Mouse (Mus musculus): ENCODE results near the gene Eif2b2. TPM values are rescaled to one million over a fixed set of nuclear protein-coding genes. Genes with fewer than 3 reads are reported as not detected.

The Eif2b2 gene
- 54.8 and 55.9 TPM in 2 replicates for polyA plus RNA-seq (2015; fragmentation: Nextera tagmentation; extraction: Ambion mirVana)

GRCm38 (mm10) chr12:85219236-85219904 is at the start of gene Eif2b2:
Eif2b2 (plus strand) TSS chr12:85219481.
- Histone ChIP-seq H3K4me2 (peak within 1 kb of the TSS; percentile 92), H3K4me3 (peak within 1 kb of the TSS; percentile 89), H3K9me3 (no peaks in the 10 kb centered on the region), H3K4me1 (peaks cover 23% of the 10 kb centered on the region), H3K27me3 (replicated peaks) (no peaks in the 10 kb centered on the region), H3K27ac (replicated peaks) (peak within 1 kb of the TSS; percentile 70), H3K9ac (peak within 1 kb of the TSS; percentile 91), H3K36me3 (peaks cover 38% of the 10 kb centered on the region)
- WGBS: under 1% methylated on average over 54 of the region's 54 CpGs
- peak; percentile 100 for ATAC-seq (ENCODE audit: extremely low read depth, insufficient number of reproducible peaks, low FRiP score, low TSS enrichment)

- H3K4me3 ChIP-seq: no peak overlapping the region
- peak overlapping the region; percentile 46; the same call in 1 of the 2 replicates for H3K4me2 ChIP-seq
- H3K9ac ChIP-seq: peak overlapping the region; percentile 55; the same call in 1 of the 2 replicates
- 0 out of 2 replicates have a peak, but pooled peaks cover 11% of the 10 kb centered on the region for H3K27me3 ChIP-seq (replicated peaks)
- no peak for ATAC-seq (ENCODE audit: extremely low read depth, insufficient number of reproducible peaks, low FRiP score, low TSS enrichment)
- WGBS: 64% methylated on average over 3 of the region's 3 CpGs
- no peak overlapping the region for H3K27ac ChIP-seq (replicated peaks)
- no peaks in the 10 kb centered on the region for H3K9me3 ChIP-seq
- H3K4me1 ChIP-seq: peaks cover 35% of the 10 kb centered on the region
- H3K36me3 ChIP-seq: peaks cover 16% of the 10 kb centered on the region
Measured at GRCm38 (mm10) chr12:85169877-85170276, 49.4 kb upstream of the Eif2b2 start.

- Histone ChIP-seq H3K36me3 (peaks cover 16% of the 10 kb centered on the region), H3K9ac (no peak overlapping the region), H3K4me3 (no peak overlapping the region), H3K27ac (replicated peaks) (no peak overlapping the region), H3K27me3 (replicated peaks) (0 out of 2 replicates have a peak, but pooled peaks cover 11% of the 10 kb centered on the region), H3K9me3 (no peaks in the 10 kb centered on the region), H3K4me1 (peaks cover 40% of the 10 kb centered on the region), H3K4me2 (no peak overlapping the region)
- ATAC-seq (ENCODE audit: extremely low read depth, insufficient number of reproducible peaks, low FRiP score, low TSS enrichment): no peak
- 76% methylated on average over 11 of the region's 11 CpGs for WGBS
Measured at GRCm38 (mm10) chr12:85170284-85170947, 48.9 kb upstream of the Eif2b2 start.

- Histone ChIP-seq H3K9ac (no peak overlapping the region), H3K4me2 (no peak overlapping the region), H3K4me3 (no peak overlapping the region), H3K27ac (replicated peaks) (no peak overlapping the region), H3K36me3 (peaks cover 11% of the 10 kb centered on the region), H3K27me3 (replicated peaks) (0 out of 2 replicates have a peak, but pooled peaks cover 11% of the 10 kb centered on the region), H3K4me1 (peaks cover 46% of the 10 kb centered on the region), H3K9me3 (no peaks in the 10 kb centered on the region)
- ATAC-seq (ENCODE audit: extremely low read depth, insufficient number of reproducible peaks, low FRiP score, low TSS enrichment): no peak
- WGBS: 75% methylated on average over 3 of the region's 3 CpGs
Measured at GRCm38 (mm10) chr12:85170948-85171307, 48.4 kb upstream of the Eif2b2 start.

- H3K4me3 ChIP-seq: no peak overlapping the region
- H3K36me3 ChIP-seq: no peaks in the 10 kb centered on the region
- peaks cover 25% of the 10 kb centered on the region for H3K27me3 ChIP-seq (replicated peaks)
- 0 out of 2 replicates have a peak overlapping the region, but pooled peaks have one; percentile 77 for H3K4me2 ChIP-seq
- no peak for ATAC-seq (ENCODE audit: extremely low read depth, insufficient number of reproducible peaks, low FRiP score, low TSS enrichment)
- H3K9me3 ChIP-seq: no peaks in the 10 kb centered on the region
- H3K9ac ChIP-seq: no peak overlapping the region
- peaks cover 64% of the 10 kb centered on the region for H3K4me1 ChIP-seq
- WGBS: 54% methylated on average over 7 of the region's 7 CpGs
- no peak overlapping the region for H3K27ac ChIP-seq (replicated peaks)
Measured at GRCm38 (mm10) chr12:85174016-85174415, 45.3 kb upstream of the Eif2b2 start.

GRCm38 (mm10) chr12:85175087-85175675 is 44.1 kb upstream of the Eif2b2 start:
- Histone ChIP-seq H3K27ac (replicated peaks) (peak overlapping the region; percentile 66), H3K27me3 (replicated peaks) (peaks cover 35% of the 10 kb centered on the region), H3K4me2 (peak overlapping the region; percentile 77), H3K9ac (peak overlapping the region; percentile 77), H3K4me1 (peaks cover 53% of the 10 kb centered on the region), H3K4me3 (peak overlapping the region; percentile 54), H3K9me3 (no peaks in the 10 kb centered on the region), H3K36me3 (no peaks in the 10 kb centered on the region)
- no peak for ATAC-seq (ENCODE audit: extremely low read depth, insufficient number of reproducible peaks, low FRiP score, low TSS enrichment)
- 26% methylated on average over 16 of the region's 16 CpGs for WGBS

GRCm38 (mm10) chr12:85175926-85176845 is 43.1 kb upstream of the Eif2b2 start:
- peaks cover 52% of the 10 kb centered on the region for H3K4me1 ChIP-seq
- H3K27me3 ChIP-seq (replicated peaks): peaks cover 39% of the 10 kb centered on the region
- 14% methylated on average over 11 of the region's 11 CpGs for WGBS
- H3K4me3 ChIP-seq: peak overlapping the region; percentile 54
- no peaks in the 10 kb centered on the region for H3K9me3 ChIP-seq
- H3K27ac ChIP-seq (replicated peaks): peak overlapping the region; percentile 66
- H3K4me2 ChIP-seq: peak overlapping the region; percentile 77
- H3K9ac ChIP-seq: peak overlapping the region; percentile 77
- no peaks in the 10 kb centered on the region for H3K36me3 ChIP-seq
- ATAC-seq (ENCODE audit: extremely low read depth, insufficient number of reproducible peaks, low FRiP score, low TSS enrichment): peak; percentile 51

GRCm38 (mm10) chr12:85176846-85177523 is 42.3 kb upstream of the Eif2b2 start:
- Histone ChIP-seq H3K36me3 (no peaks in the 10 kb centered on the region), H3K4me2 (peak overlapping the region; percentile 77), H3K27me3 (replicated peaks) (peaks cover 43% of the 10 kb centered on the region), H3K9ac (peak overlapping the region; percentile 77), H3K27ac (replicated peaks) (peak overlapping the region; percentile 51; the same call in 1 of the 2 replicates), H3K9me3 (no peaks in the 10 kb centered on the region), H3K4me1 (peaks cover 60% of the 10 kb centered on the region), H3K4me3 (peak overlapping the region; percentile 54)
- ATAC-seq (ENCODE audit: extremely low read depth, insufficient number of reproducible peaks, low FRiP score, low TSS enrichment): no peak
- 3% methylated on average over 31 of the region's 32 CpGs for WGBS

- Histone ChIP-seq H3K9me3 (no peaks in the 10 kb centered on the region), H3K27me3 (replicated peaks) (peaks cover 49% of the 10 kb centered on the region), H3K36me3 (no peaks in the 10 kb centered on the region), H3K9ac (peak within 1 kb of the TSS; percentile 77), H3K27ac (replicated peaks) (peak within 1 kb of the TSS; percentile 51; the same call in 1 of the 2 replicates), H3K4me1 (peaks cover 62% of the 10 kb centered on the region), H3K4me2 (peak within 1 kb of the TSS; percentile 77), H3K4me3 (peak within 1 kb of the TSS; percentile 54)
- no peak for ATAC-seq (ENCODE audit: extremely low read depth, insufficient number of reproducible peaks, low FRiP score, low TSS enrichment)
- WGBS: 81% methylated on average over 10 of the region's 10 CpGs
Measured at GRCm38 (mm10) chr12:85177740-85178239, 41.5 kb upstream of the Eif2b2 start, which contains the start of gene Pgf. Pgf (minus strand) TSS chr12:85177790.

- Histone ChIP-seq H3K4me3 (no peak overlapping the region), H3K36me3 (no peaks in the 10 kb centered on the region), H3K4me1 (peaks cover 57% of the 10 kb centered on the region), H3K9ac (no peak overlapping the region), H3K4me2 (no peak overlapping the region), H3K9me3 (no peaks in the 10 kb centered on the region), H3K27me3 (replicated peaks) (peaks cover 53% of the 10 kb centered on the region), H3K27ac (replicated peaks) (no peak overlapping the region)
- WGBS: 80% methylated on average over 2 of the region's 2 CpGs
- no peak for ATAC-seq (ENCODE audit: extremely low read depth, insufficient number of reproducible peaks, low FRiP score, low TSS enrichment)
Measured at GRCm38 (mm10) chr12:85178294-85178693, 41.0 kb upstream of the Eif2b2 start.
